16 mouse cellular contexts compared by ENCODE assay signal in genomic region chr3:146234530-146234929, GRCm38 (mm10).
"Had no signal": no experiment of that assay in that cellular context is flagged by ENCODE, and none has a peak within 500 bp of the region (broad histone marks: within the 10 kb centered on the region; RNA-seq: fewer than 3 reads in every experiment).

No protein-coding gene starts in this region.

- H3K4me2 ChIP-seq: kidney, embryonic 15.5 days; liver, embryonic 11.5 days; liver, embryonic 15.5 days; midbrain, embryonic 11.5 days; neural tube, embryonic 15.5 days had no signal

- H3K36me3 ChIP-seq: kidney, embryonic 15.5 days; limb, embryonic 10.5 days; liver, embryonic 15.5 days; neural tube, embryonic 15.5 days had no signal

- H3K4me1 ChIP-seq: liver, embryonic 15.5 days; megakaryocyte, embryonic 14.5 days had no signal

- H3K27me3 ChIP-seq: liver, embryonic 15.5 days; neural tube, embryonic 15.5 days had no signal

- ATAC-seq: midbrain, embryonic 16.5 days had no signal

- H3K27ac ChIP-seq: kidney, embryonic 15.5 days; left cerebral cortex, adult 2 months; limb, embryonic 10.5 days; liver, embryonic 15.5 days; neural tube, embryonic 15.5 days; stomach, postnatal 0 days had no signal

- H3K9me3 ChIP-seq: kidney, embryonic 15.5 days; limb, embryonic 10.5 days; liver, embryonic 15.5 days; megakaryocyte, embryonic 14.5 days; neural tube, embryonic 15.5 days had no signal

- H3K4me3 ChIP-seq: kidney, embryonic 15.5 days; left cerebral cortex, adult 2 months; limb, embryonic 10.5 days; liver, embryonic 15.5 days; megakaryocyte, embryonic 14.5 days; myocyte; neural tube, embryonic 15.5 days had no signal

- DNase-seq: lung, adult 2 months; lung, postnatal 36 days; right cerebral cortex, adult 18-20 months; right cerebral cortex, postnatal 25 days; thymus, postnatal 4 days had no signal

- H3K9ac ChIP-seq: kidney, embryonic 15.5 days; liver, embryonic 15.5 days; neural tube, embryonic 15.5 days had no signal
